Mouse (Mus musculus) lung, postnatal 0 days (tissue): ENCODE measurements around the gene Ilf2. TPM values are rescaled to one million over a fixed set of nuclear protein-coding genes. Genes with fewer than 3 reads are reported as not detected.

ENCODE experiments used
- ATAC-seq: fragments of 200-750 bp; cut with Nextera tagmentation; 2 replicates; pipeline ENCODE4 v1.8.0; 2017; ENCODE audit warnings: moderate library complexity
- DNase-seq: peaks from one replicate; pipeline ENCODE4 v3.0.0-alpha.2; 2016; ENCODE audit warnings: low spot score
- H3K27ac ChIP-seq: fragments of 300-500 bp; sonication (generic); 2 replicates; pipeline ENCODE4 v1.5.1; 2014; ENCODE audit warnings: antibody characterized with exemption, mild to moderate bottlenecking, low read length, mixed read lengths
- H3K27me3 ChIP-seq: fragments of 300-500 bp; sonication (generic); replicated peaks from 2 replicates; pipeline ENCODE4 v1.6.1; 2014; ENCODE audit warnings: low read length, mixed read lengths; ENCODE audit not compliant: insufficient read depth
- H3K36me3 ChIP-seq: fragments of 300-500 bp; sonication (generic); 2 replicates; pipeline ENCODE4 v1.6.1; 2014; ENCODE audit warnings: low read length, mixed read lengths; ENCODE audit not compliant: insufficient read depth
- H3K4me1 ChIP-seq: fragments of 300-500 bp; sonication (generic); 2 replicates; pipeline ENCODE4 v1.6.1; 2014; ENCODE audit warnings: antibody characterized with exemption, low read depth, low read length, mixed read lengths; ENCODE audit not compliant: insufficient read depth
- H3K4me2 ChIP-seq: fragments of 300-500 bp; sonication (generic); replicated peaks from 2 replicates; pipeline ENCODE4 v1.6.1; 2014; ENCODE audit warnings: low read depth, mild to moderate bottlenecking, low read length, moderate library complexity, mixed read lengths
- H3K4me3 ChIP-seq: fragments of 300-500 bp; sonication (generic); 2 replicates; pipeline ENCODE4 v1.5.1; 2014; ENCODE audit warnings: low read depth, low read length
- H3K9ac ChIP-seq: fragments of 300-500 bp; sonication (generic); replicated peaks from 2 replicates; pipeline ENCODE4 v1.6.1; 2014; ENCODE audit warnings: low read depth, mild to moderate bottlenecking
- H3K9me3 ChIP-seq: fragments of 300-500 bp; sonication (generic); 2 replicates; pipeline ENCODE4 v1.6.1; 2016; ENCODE audit warnings: low read length, mixed read lengths
- CTCF ChIP-seq: IDR thresholded peaks from 2 replicates; pipeline ENCODE4 v1.5.1; 2016; ENCODE audit warnings: antibody characterized with exemption, mild to moderate bottlenecking
- EP300 ChIP-seq: IDR thresholded peaks from 2 replicates; pipeline ENCODE4 v1.6.1; 2016; ENCODE audit warnings: antibody characterized with exemption, mild to moderate bottlenecking, control low read depth
- WGBS: fragments of 180-500 bp; shearing (Covaris S2); extraction: QIAGEN DNeasy Blood & Tissue Kit; methylation state at CpG from one replicate; pipeline ENCODE4 v1.1.7; 2014; 5-methylcytosine and 5-hydroxymethylcytosine counted together
- polyA plus RNA-seq: library from polyadenylated mRNA; unstranded; fragments of >200 nt; fragmentation: Nextera tagmentation; extraction: Ambion mirVana; gene quantifications from 2 replicates; pipeline ENCODE4 v1.2.1, GENCODE M21; 2015

Gene Ilf2
- polyA plus RNA-seq, 1 experiment from 2014 or later = 58.4 TPM

DNA sequence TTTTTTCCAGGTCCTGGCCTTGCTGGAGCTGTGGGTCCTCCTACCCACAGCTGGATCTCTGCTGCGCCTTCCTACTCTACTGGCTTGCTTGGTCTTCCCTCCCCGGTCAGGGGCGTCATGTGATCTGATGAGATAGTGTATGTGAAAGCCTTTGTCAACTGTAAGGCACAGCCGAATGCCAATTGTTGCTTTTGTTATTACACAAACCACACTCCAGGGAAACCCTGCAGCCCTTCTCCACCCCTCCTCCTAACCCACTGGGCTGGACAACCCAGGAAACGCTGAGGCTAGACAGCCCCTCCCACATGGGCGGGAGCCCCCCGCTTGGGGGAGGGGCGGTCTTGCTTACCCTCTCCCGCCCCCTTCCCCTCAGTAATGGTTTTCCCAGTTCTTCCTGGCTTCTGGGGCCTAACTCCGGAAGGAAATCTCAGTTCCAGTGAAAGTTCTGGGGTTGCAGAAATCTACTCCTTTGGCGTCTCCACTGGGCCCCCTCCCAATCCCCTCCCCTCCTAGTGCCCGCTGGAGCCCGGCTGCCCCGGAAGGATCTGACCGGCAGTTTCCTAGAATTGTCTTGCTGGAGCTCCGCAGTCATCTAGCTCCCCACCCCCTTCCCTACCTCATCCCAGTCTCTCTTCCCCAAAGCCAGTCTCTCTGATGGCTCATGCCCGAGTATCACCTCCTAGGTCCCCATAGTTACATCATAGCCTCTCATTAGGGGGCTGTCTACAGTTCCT, 29.4 kb upstream of the Ilf2 start:
- peak overlapping the region; percentile 26 for H3K9ac ChIP-seq
- H3K4me1 ChIP-seq = peaks cover 6% of the 10 kb centered on the region; the same call in 1 of the 2 replicates
- DNase-seq (peak; percentile 97), ATAC-seq (peak; percentile 95)
- TF ChIP-seq CTCF (no peak; the same call in 1 of the 2 replicates), EP300 (peak; percentile 92)
- H3K4me3 ChIP-seq = peak overlapping the region; percentile 8; the same call in 1 of the 2 replicates
- no peaks in the 10 kb centered on the region for H3K9me3 ChIP-seq
- peak overlapping the region; percentile 52 for H3K4me2 ChIP-seq
- H3K27ac ChIP-seq = peak overlapping the region; percentile 94
- H3K27me3 ChIP-seq = no peaks in the 10 kb centered on the region
- no peaks in the 10 kb centered on the region for H3K36me3 ChIP-seq
- WGBS = 2% methylated on average over 16 of the region's 17 CpGs

DNA sequence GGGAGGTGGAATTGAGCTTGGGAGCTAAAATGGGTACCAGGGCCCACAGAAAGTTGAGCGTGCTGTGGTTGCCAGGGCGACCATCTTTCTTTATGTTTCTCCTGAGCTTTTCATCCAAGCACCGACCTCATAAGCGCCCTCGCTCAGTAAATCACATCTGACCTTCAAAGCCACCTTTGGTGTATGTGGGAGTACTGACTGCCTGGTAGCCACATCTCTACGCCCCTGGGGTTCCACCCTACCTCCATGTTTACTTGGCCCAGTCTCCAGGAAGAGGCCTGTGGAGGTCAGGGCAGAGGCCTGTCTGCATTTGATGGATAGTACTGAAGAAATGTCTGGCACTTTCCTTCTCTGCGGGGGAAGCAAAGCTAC, 28.8 kb upstream of the Ilf2 start:
- Histone ChIP-seq H3K9me3 (no peaks in the 10 kb centered on the region), H3K27ac (peak overlapping the region; percentile 94), H3K4me1 (peaks cover 6% of the 10 kb centered on the region; the same call in 1 of the 2 replicates), H3K27me3 (no peaks in the 10 kb centered on the region), H3K36me3 (no peaks in the 10 kb centered on the region), H3K4me3 (peak overlapping the region; percentile 8; the same call in 1 of the 2 replicates), H3K9ac (peak overlapping the region; percentile 26), H3K4me2 (peak overlapping the region; percentile 52)
- peak; percentile 38 for ATAC-seq
- WGBS = 41% methylated on average over 7 of the region's 7 CpGs
- TF ChIP-seq CTCF (no peak), EP300 (no peak)
- DNase-seq = peak; percentile 58

DNA sequence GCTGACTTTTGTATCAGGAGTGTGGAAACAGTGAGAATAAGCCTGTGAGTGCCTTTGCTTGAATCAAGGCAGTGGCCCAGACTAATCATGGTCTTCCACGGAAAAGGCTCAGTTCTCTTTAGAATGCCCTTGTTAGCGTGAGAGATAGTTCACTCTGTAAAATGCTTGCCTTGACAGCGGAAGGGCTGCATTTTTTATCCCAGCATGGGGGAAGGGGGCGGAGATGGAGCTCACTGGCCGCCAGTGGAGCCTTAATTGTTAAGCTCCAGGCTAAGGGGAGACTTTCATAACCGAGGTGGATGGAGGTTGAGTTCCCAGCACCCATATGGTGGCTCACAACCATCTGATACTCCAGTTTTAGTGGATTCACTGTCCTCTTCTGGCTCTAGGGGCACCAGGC, 27.3 kb upstream of the Ilf2 start:
- H3K4me1 ChIP-seq = peaks cover 6% of the 10 kb centered on the region; the same call in 1 of the 2 replicates
- H3K27ac ChIP-seq = peak overlapping the region; percentile 43; the same call in 1 of the 2 replicates
- DNase-seq (no peak), ATAC-seq (no peak)
- no peak overlapping the region for H3K4me2 ChIP-seq
- WGBS = 47% methylated on average over 6 of the region's 6 CpGs
- no peak overlapping the region for H3K4me3 ChIP-seq
- no peak for TF ChIP-seq EP300
- TF ChIP-seq CTCF = no peak
- no peaks in the 10 kb centered on the region for H3K36me3 ChIP-seq
- no peaks in the 10 kb centered on the region for H3K27me3 ChIP-seq
- H3K9me3 ChIP-seq = no peaks in the 10 kb centered on the region
- no peak overlapping the region for H3K9ac ChIP-seq

GRCm38 (mm10) chr3:90450874-90451273, 25.1 kb upstream of the Ilf2 start:
- DNase-seq (no peak), ATAC-seq (no peak)
- H3K4me3 ChIP-seq = no peak overlapping the region
- no peak for TF ChIP-seq CTCF
- no peak for TF ChIP-seq EP300
- H3K4me1 ChIP-seq = peaks cover 6% of the 10 kb centered on the region; the same call in 1 of the 2 replicates
- WGBS = 23% methylated on average over 12 of the region's 12 CpGs
- no peak overlapping the region for H3K9ac ChIP-seq
- no peaks in the 10 kb centered on the region for H3K27me3 ChIP-seq
- H3K9me3 ChIP-seq = no peaks in the 10 kb centered on the region
- H3K4me2 ChIP-seq = 0 out of 2 replicates have a peak overlapping the region, but pooled peaks have one; percentile 11
- H3K36me3 ChIP-seq = no peaks in the 10 kb centered on the region
- H3K27ac ChIP-seq = peak overlapping the region; percentile 43; the same call in 1 of the 2 replicates

GRCm38 (mm10) chr3:90451396-90452095, 24.4 kb upstream of the Ilf2 start:
- no peak for ATAC-seq
- no peak overlapping the region for H3K4me3 ChIP-seq
- no peaks in the 10 kb centered on the region for H3K9me3 ChIP-seq
- H3K9ac ChIP-seq = no peak overlapping the region
- H3K4me1 ChIP-seq = peaks cover 6% of the 10 kb centered on the region; the same call in 1 of the 2 replicates
- peak; percentile 46 for DNase-seq
- H3K27ac ChIP-seq = peak overlapping the region; percentile 43; the same call in 1 of the 2 replicates
- H3K36me3 ChIP-seq = 0 out of 2 replicates have a peak, but pooled peaks cover 4% of the 10 kb centered on the region
- WGBS = 28% methylated on average over 10 of the region's 10 CpGs
- H3K27me3 ChIP-seq = no peaks in the 10 kb centered on the region
- TF ChIP-seq EP300 = no peak
- TF ChIP-seq CTCF = no peak
- 0 out of 2 replicates have a peak overlapping the region, but pooled peaks have one; percentile 11 for H3K4me2 ChIP-seq

DNA sequence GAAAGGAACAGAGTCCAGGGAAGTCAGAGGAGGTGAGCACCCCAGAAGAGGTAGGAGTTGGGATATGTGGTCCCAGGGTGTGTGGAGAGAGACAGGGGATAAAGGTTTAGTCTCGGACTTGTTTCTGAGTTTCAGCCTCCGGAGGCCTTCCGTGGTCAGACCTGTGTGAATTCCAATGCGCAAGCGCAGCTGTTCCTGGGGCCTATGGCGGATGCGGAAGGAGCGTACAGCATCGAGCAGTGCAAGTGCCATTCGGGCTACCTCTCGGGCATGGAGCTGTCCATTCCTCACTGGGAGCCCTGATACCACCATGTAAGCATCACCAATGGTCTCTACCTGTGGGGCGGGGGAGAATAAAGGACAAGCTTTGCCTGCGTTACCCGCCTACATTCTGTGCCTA, 21.0 kb upstream of the Ilf2 start:
- TF ChIP-seq CTCF = no peak
- Histone ChIP-seq H3K27me3 (no peaks in the 10 kb centered on the region), H3K9me3 (no peaks in the 10 kb centered on the region), H3K4me2 (no peak overlapping the region), H3K27ac (no peak overlapping the region), H3K36me3 (0 out of 2 replicates have a peak, but pooled peaks cover 6% of the 10 kb centered on the region), H3K4me3 (no peak overlapping the region), H3K4me1 (no peaks in the 10 kb centered on the region), H3K9ac (no peak overlapping the region)
- WGBS = 87% methylated on average over 14 of the region's 14 CpGs
- DNase-seq = no peak
- no peak for ATAC-seq
